Mouse (Mus musculus) lung, postnatal 0 days (tissue): ENCODE results near the gene Plaa.

Experiments used
- CTCF ChIP-seq: IDR thresholded peaks from 2 replicates; pipeline ENCODE4 v1.5.1; 2016; ENCODE audit warnings: antibody characterized with exemption, mild to moderate bottlenecking
- EP300 ChIP-seq: IDR thresholded peaks from 2 replicates; pipeline ENCODE4 v1.6.1; 2016; ENCODE audit warnings: antibody characterized with exemption, mild to moderate bottlenecking, control low read depth

DNA sequence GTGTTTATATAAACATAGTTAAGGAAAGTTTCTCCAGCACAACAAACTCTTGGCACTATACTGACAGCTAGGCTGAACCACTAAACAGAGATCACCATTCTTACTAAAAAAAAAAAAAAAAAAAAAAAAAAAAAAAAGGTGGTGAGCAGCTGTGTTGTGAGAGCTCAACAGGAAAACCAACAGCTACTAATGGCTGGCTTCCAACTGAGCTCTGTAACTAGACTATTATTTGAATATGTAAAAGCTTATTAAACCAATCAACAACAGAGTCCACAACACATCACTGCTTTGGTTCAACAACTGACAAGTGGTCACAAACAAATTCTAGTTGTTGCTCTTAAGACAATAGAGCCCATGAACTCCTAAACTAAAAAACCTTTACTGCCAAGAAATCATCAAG lies 69.8 kb downstream of the Plaa start:
- TF ChIP-seq CTCF (no peak), EP300 (no peak)
